Comparison of ENCODE assay signal across 16 mouse cellular contexts in the genomic region with DNA sequence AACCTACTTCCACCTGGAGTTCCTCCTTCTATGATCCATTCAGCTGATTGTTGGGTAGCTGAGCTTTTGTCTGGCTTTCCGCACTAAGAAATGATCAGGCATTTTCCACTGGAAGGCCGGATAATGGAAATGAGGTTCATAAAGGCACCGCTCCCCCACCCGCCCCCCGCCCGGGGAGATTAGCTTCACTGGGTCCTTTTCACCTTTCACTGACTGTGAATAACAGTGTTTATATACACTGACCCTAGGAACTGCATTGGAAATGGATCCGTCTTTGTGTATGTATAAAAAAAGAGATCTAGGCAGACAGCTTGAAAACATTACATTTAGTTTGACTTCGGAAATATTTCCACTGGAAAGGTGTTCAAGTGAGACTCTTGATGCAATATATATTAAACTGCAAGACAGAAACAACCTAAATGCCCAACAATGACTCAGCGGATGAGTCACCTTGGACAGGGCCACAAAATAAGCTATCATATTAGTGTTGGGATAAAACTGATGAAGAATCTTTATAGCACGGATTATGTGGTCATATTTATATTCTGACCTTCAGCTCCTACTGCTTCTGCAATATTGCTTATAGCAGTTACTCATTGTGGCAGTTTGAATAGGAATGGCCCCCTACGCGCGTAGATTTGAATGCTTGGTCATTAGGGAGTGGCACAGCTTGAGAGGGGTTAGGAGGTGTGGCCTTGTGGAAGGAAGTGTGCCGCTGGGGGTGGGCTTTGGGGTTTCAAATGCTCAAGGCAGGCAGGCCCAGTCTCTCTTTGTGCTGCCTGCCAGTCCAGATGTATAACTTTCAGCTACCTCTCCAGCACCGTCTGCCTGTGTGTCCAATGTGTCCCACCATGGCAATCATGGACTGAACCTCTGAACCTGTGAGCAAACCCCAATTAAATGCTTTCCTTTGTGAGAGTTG. TPM values are rescaled to one million over a fixed set of nuclear protein-coding genes. Genes with fewer than 3 reads are reported as not detected.
DNase-seq lines count a peak whose midpoint lies in the region; ATAC-seq and TF ChIP-seq lines count a peak whose summit lies in the region.
"Had no signal": no experiment of that assay in that cellular context is flagged by ENCODE, and none has a peak within 500 bp of the region (broad histone marks: within the 10 kb centered on the region; RNA-seq: fewer than 3 reads in every experiment).

No protein-coding gene starts in this region.

- no peak overlapping the region for H3K4me3 ChIP-seq in hindbrain, embryonic 14.5 days (replicated peaks; ENCODE audit: low read length)
- H3K4me3 ChIP-seq in hindbrain, embryonic 10.5 days, result no peak overlapping the region
- H3K4me3 ChIP-seq in C2C12 (ENCODE audit: insufficient read depth, poor library complexity, severe bottlenecking), result no peak overlapping the region
- no peak overlapping the region for H3K4me3 ChIP-seq in midbrain, embryonic 14.5 days (replicated peaks; ENCODE audit: low read depth, low read length)
- no peak overlapping the region for H3K4me3 ChIP-seq in liver, embryonic 12.5 days
- H3K4me3 ChIP-seq: embryonic facial prominence, embryonic 13.5 days; megakaryocyte, embryonic 14.5 days had no signal

- no peak overlapping the region for H3K9ac ChIP-seq in hindbrain, embryonic 14.5 days
- H3K9ac ChIP-seq in midbrain, embryonic 14.5 days (replicated peaks; ENCODE audit: low read length), result 0 out of 2 replicates have a peak overlapping the region, but pooled peaks have one; percentile 20
- H3K9ac ChIP-seq in liver, embryonic 12.5 days, result no peak overlapping the region
- H3K9ac ChIP-seq: embryonic facial prominence, embryonic 13.5 days; liver, embryonic 14.5 days had no signal

- H3K27me3 ChIP-seq in hindbrain, embryonic 14.5 days (ENCODE audit: control insufficient read depth, insufficient read depth, low read length), result no peaks in the 10 kb centered on the region
- no peaks in the 10 kb centered on the region for H3K27me3 ChIP-seq in hindbrain, embryonic 10.5 days (ENCODE audit: insufficient read depth, poor library complexity, severe bottlenecking)
- H3K27me3 ChIP-seq in C2C12 (ENCODE audit: control insufficient read depth, insufficient read depth, insufficient read length), result no peaks in the 10 kb centered on the region
- no peaks in the 10 kb centered on the region for H3K27me3 ChIP-seq in midbrain, embryonic 14.5 days (ENCODE audit: control insufficient read depth, insufficient read depth, low read length)
- no peaks in the 10 kb centered on the region for H3K27me3 ChIP-seq in liver, embryonic 12.5 days (replicated peaks)
- H3K27me3 ChIP-seq: embryonic facial prominence, embryonic 13.5 days; megakaryocyte, embryonic 14.5 days had no signal

- H3K4me2 ChIP-seq in hindbrain, embryonic 14.5 days (replicated peaks), result 0 out of 2 replicates have a peak overlapping the region, but pooled peaks have one; percentile 6
- H3K4me2 ChIP-seq in midbrain, embryonic 14.5 days (ENCODE audit: low read length), result peak overlapping the region; percentile 22
- no peak overlapping the region for H3K4me2 ChIP-seq in liver, embryonic 12.5 days
- H3K4me2 ChIP-seq: embryonic facial prominence, embryonic 13.5 days had no signal

- H3K79me2 ChIP-seq in C2C12 (ENCODE audit: control insufficient read depth, insufficient read depth), result no peaks in the 10 kb centered on the region

- H3K79me3 ChIP-seq in C2C12 (ENCODE audit: low read depth), result no peaks in the 10 kb centered on the region

- no peaks in the 10 kb centered on the region for H3K9me3 ChIP-seq in hindbrain, embryonic 14.5 days (ENCODE audit: control insufficient read depth, low read length)
- H3K9me3 ChIP-seq in hindbrain, embryonic 10.5 days, result no peaks in the 10 kb centered on the region
- no peaks in the 10 kb centered on the region for H3K9me3 ChIP-seq in midbrain, embryonic 14.5 days (ENCODE audit: control insufficient read depth, low read length)
- no peaks in the 10 kb centered on the region for H3K9me3 ChIP-seq in liver, embryonic 12.5 days (replicated peaks)
- H3K9me3 ChIP-seq: embryonic facial prominence, embryonic 13.5 days had no signal

- 73% methylated on average over 15 of the region's 15 CpGs for WGBS in hindbrain, embryonic 14.5 days
- 81% methylated on average over 15 of the region's 15 CpGs for WGBS in hindbrain, embryonic 10.5 days
- WGBS in midbrain, embryonic 14.5 days, result 50% methylated on average over 15 of the region's 15 CpGs
- 78% methylated on average over 15 of the region's 15 CpGs for WGBS in liver, embryonic 12.5 days (ENCODE audit: insufficient replicate concordance)

- no peak for DNase-seq in hindbrain, embryonic 14.5 days (ENCODE audit: low spot score)
- DNase-seq in hindbrain, embryonic 10.5 days (ENCODE audit: low spot score), result no peak
- DNase-seq in R1 (ENCODE audit: low read depth, low spot score), result peak; percentile 80
- DNase-seq in midbrain, embryonic 14.5 days, result peak; percentile 31
- DNase-seq in frontal cortex, adult 2 months (ENCODE audit: extremely low spot score in 1 of 2, low spot score in 1 of 2), result no peak
- DNase-seq: adrenal gland, postnatal 10 days; cerebellum, adult 18-20 months; right cerebral cortex, postnatal 14 days had no signal

- H3ac ChIP-seq in C2C12 (ENCODE audit: control insufficient read depth, insufficient read length, low read depth), result no peak overlapping the region

- H3K36me3 ChIP-seq in hindbrain, embryonic 14.5 days (replicated peaks; ENCODE audit: control insufficient read depth, insufficient read depth), result no peaks in the 10 kb centered on the region
- no peaks in the 10 kb centered on the region for H3K36me3 ChIP-seq in hindbrain, embryonic 10.5 days
- no peaks in the 10 kb centered on the region for H3K36me3 ChIP-seq in C2C12 (ENCODE audit: control insufficient read depth, insufficient read depth)
- H3K36me3 ChIP-seq in midbrain, embryonic 14.5 days (ENCODE audit: control insufficient read depth, insufficient read depth, low read length), result no peaks in the 10 kb centered on the region
- no peaks in the 10 kb centered on the region for H3K36me3 ChIP-seq in liver, embryonic 12.5 days
- H3K36me3 ChIP-seq: embryonic facial prominence, embryonic 13.5 days had no signal

- no peak for TF ChIP-seq CTCF in C2C12 (IDR thresholded peaks at IDR 0.05; ENCODE audit: control insufficient read depth, insufficient read depth, insufficient read length)

- H3K4me1 ChIP-seq in hindbrain, embryonic 14.5 days (replicated peaks; ENCODE audit: control insufficient read depth, insufficient read depth, low read length), result no peaks in the 10 kb centered on the region
- H3K4me1 ChIP-seq in hindbrain, embryonic 10.5 days (replicated peaks), result 0 out of 2 replicates have a peak, but pooled peaks cover 6% of the 10 kb centered on the region
- peaks cover 8% of the 10 kb centered on the region; the same call in 1 of the 2 replicates for H3K4me1 ChIP-seq in midbrain, embryonic 14.5 days (ENCODE audit: control insufficient read depth, insufficient read depth, low read length)
- no peaks in the 10 kb centered on the region for H3K4me1 ChIP-seq in liver, embryonic 12.5 days
- H3K4me1 ChIP-seq: megakaryocyte, embryonic 14.5 days had no signal

- no peak overlapping the region for H3K27ac ChIP-seq in hindbrain, embryonic 14.5 days
- no peak overlapping the region; the same call in 1 of the 2 replicates for H3K27ac ChIP-seq in hindbrain, embryonic 10.5 days
- no peak overlapping the region; the same call in 1 of the 2 replicates for H3K27ac ChIP-seq in midbrain, embryonic 14.5 days (replicated peaks; ENCODE audit: low read depth, low read length)
- no peak overlapping the region for H3K27ac ChIP-seq in liver, embryonic 12.5 days
- H3K27ac ChIP-seq: embryonic facial prominence, embryonic 13.5 days; liver, embryonic 14.5 days had no signal

- ATAC-seq in hindbrain, embryonic 14.5 days (ENCODE audit: low FRiP score), result 0 out of 2 replicates have a peak, but pooled peaks have one; percentile 27
- no peak for ATAC-seq in midbrain, embryonic 14.5 days (ENCODE audit: low FRiP score, low TSS enrichment)
- ATAC-seq in liver, embryonic 12.5 days, result no peak
- ATAC-seq: CD4-positive, CD25-positive, alpha-beta regulatory T cell, adult 4 months; intestine, embryonic 16.5 days; lung, postnatal 0 days had no signal

TF ChIP-seq in C2C12, 6 proteins besides CTCF, POLR2A, EP300 and RAD21:
- TF ChIP-seq FOSL1 (IDR thresholded peaks at IDR 0.05; ENCODE audit: insufficient read depth, low read length, poor library complexity, severe bottlenecking), result peak; percentile 71
- TF ChIP-seq CEBPB (IDR thresholded peaks at IDR 0.05; ENCODE audit: low read depth), result no peak

RNA-seq across cellular contexts. Expression of a gene that starts 26.9 kb away (rescaled TPM):
- polyA plus RNA-seq in hindbrain, embryonic 14.5 days (2014; fragmentation: Nextera tagmentation; extraction: Ambion mirVana), result 119 and 131 TPM in 2 replicates
- polyA plus RNA-seq in hindbrain, embryonic 10.5 days (2016; fragmentation: Nextera tagmentation; extraction: Ambion mirVana), result 42.2 and 44.6 TPM in 2 replicates
- polyA plus RNA-seq in C2C12 (2012; fragmentation: generic; extraction: Trizol), result 23.0 TPM
- 113 and 116 TPM in 2 replicates for polyA plus RNA-seq in midbrain, embryonic 14.5 days (2014; fragmentation: Nextera tagmentation; extraction: Ambion mirVana)
- polyA plus RNA-seq in frontal cortex, adult 2 months (2012; rRNA removed), result 196 and 214 TPM in 2 replicates
- polyA plus RNA-seq in liver, embryonic 12.5 days (2016; fragmentation: Nextera tagmentation; extraction: Ambion mirVana), result 35.6 and 38.2 TPM in 2 replicates

RNA-seq across cellular contexts. Expression of a gene that starts 56.4 kb away (rescaled TPM):
- 104 and 115 TPM in 2 replicates for polyA plus RNA-seq in hindbrain, embryonic 14.5 days (2014; fragmentation: Nextera tagmentation; extraction: Ambion mirVana)
- polyA plus RNA-seq in hindbrain, embryonic 10.5 days (2016; fragmentation: Nextera tagmentation; extraction: Ambion mirVana), result 80.7 and 82.8 TPM in 2 replicates
- polyA plus RNA-seq in C2C12 (2012; fragmentation: generic; extraction: Trizol), result 31.0 TPM
- polyA plus RNA-seq in midbrain, embryonic 14.5 days (2014; fragmentation: Nextera tagmentation; extraction: Ambion mirVana), result 115 and 124 TPM in 2 replicates
- 55.3 and 61.6 TPM in 2 replicates for polyA plus RNA-seq in frontal cortex, adult 2 months (2012; rRNA removed)
- 46.4 and 50.7 TPM in 2 replicates for polyA plus RNA-seq in liver, embryonic 12.5 days (2016; fragmentation: Nextera tagmentation; extraction: Ambion mirVana)

Comparison
In these comparisons a context has a peak if more than half of its experiments do, and no peak if none do; other contexts are left out.
1. DNase-seq: peak in R1 (single experiment) and midbrain, embryonic 14.5 days (single experiment); none in hindbrain, embryonic 14.5 days (single experiment), hindbrain, embryonic 10.5 days (single experiment) and frontal cortex, adult 2 months (0 of 2).